Mouse (Mus musculus) embryonic facial prominence, embryonic 14.5 days (tissue): ENCODE data around the gene Hipk4. TPM values are rescaled to one million over a fixed set of nuclear protein-coding genes. Genes with fewer than 3 reads are reported as not detected.
"Not testable (repeated sequence)": the region's sequence is repeated elsewhere in the genome, so short reads cannot be mapped to it uniquely, and the experiment has no call there.

Experiments
- ATAC-seq: fragments of 200-750 bp; cut with Nextera tagmentation; 2 replicates; pipeline ENCODE4 v1.8.0; 2017; ENCODE audit warnings: low read depth, moderate number of reproducible peaks, moderate TSS enrichment
- DNase-seq: peaks from one replicate; pipeline ENCODE4 v3.0.0-alpha.2; 2015; ENCODE audit warnings: low spot score
- H3K27ac ChIP-seq: fragments of 300-500 bp; sonication (generic); replicated peaks from 2 replicates; pipeline ENCODE4 v1.5.1; 2014; ENCODE audit warnings: low read depth, mild to moderate bottlenecking, low read length, moderate library complexity
- H3K27me3 ChIP-seq: fragments of 300-500 bp; sonication (generic); replicated peaks from 2 replicates; pipeline ENCODE4 v1.6.1; 2014; ENCODE audit warnings: low read length; ENCODE audit not compliant: control insufficient read depth, insufficient read depth
- H3K36me3 ChIP-seq: fragments of 300-500 bp; sonication (generic); 2 replicates; pipeline ENCODE4 v1.6.1; 2014; ENCODE audit warnings: low read length, mixed read lengths; ENCODE audit not compliant: control insufficient read depth, insufficient read depth
- H3K4me1 ChIP-seq: fragments of 300-500 bp; sonication (generic); 2 replicates; pipeline ENCODE4 v1.6.1; 2014; ENCODE audit warnings: antibody characterized with exemption, low read length; ENCODE audit not compliant: control insufficient read depth, insufficient read depth
- H3K4me2 ChIP-seq: fragments of 300-500 bp; sonication (generic); 2 replicates; pipeline ENCODE4 v1.6.1; 2014; ENCODE audit warnings: low read depth, mild to moderate bottlenecking, low read length, moderate library complexity, mixed read lengths
- H3K4me3 ChIP-seq: fragments of 300-500 bp; sonication (generic); 2 replicates; pipeline ENCODE4 v1.5.1; 2014; ENCODE audit warnings: low read depth, mild to moderate bottlenecking, low read length
- H3K9ac ChIP-seq: fragments of 300-500 bp; sonication (generic); 2 replicates; pipeline ENCODE4 v1.6.1; 2014; ENCODE audit warnings: low read depth, mild to moderate bottlenecking, low read length, moderate library complexity, mixed read lengths
- H3K9me3 ChIP-seq: fragments of 300-500 bp; sonication (generic); 2 replicates; pipeline ENCODE4 v1.6.1; 2016; ENCODE audit warnings: low read length; ENCODE audit not compliant: control insufficient read depth
- WGBS: fragments of 180-500 bp; shearing (Covaris S2); extraction: QIAGEN DNeasy Blood & Tissue Kit; methylation state at CpG from one replicate; pipeline ENCODE4 v1.1.7; 2014; 5-methylcytosine and 5-hydroxymethylcytosine counted together
- polyA plus RNA-seq: library from polyadenylated mRNA; unstranded; fragments of >200 nt; fragmentation: Nextera tagmentation; extraction: Ambion mirVana; gene quantifications from 2 replicates; pipeline ENCODE4 v1.2.1, GENCODE M21; 2014

The Hipk4 gene
- polyA plus RNA-seq, 1 experiment from 2014 or later: 0.54 TPM

DNA sequence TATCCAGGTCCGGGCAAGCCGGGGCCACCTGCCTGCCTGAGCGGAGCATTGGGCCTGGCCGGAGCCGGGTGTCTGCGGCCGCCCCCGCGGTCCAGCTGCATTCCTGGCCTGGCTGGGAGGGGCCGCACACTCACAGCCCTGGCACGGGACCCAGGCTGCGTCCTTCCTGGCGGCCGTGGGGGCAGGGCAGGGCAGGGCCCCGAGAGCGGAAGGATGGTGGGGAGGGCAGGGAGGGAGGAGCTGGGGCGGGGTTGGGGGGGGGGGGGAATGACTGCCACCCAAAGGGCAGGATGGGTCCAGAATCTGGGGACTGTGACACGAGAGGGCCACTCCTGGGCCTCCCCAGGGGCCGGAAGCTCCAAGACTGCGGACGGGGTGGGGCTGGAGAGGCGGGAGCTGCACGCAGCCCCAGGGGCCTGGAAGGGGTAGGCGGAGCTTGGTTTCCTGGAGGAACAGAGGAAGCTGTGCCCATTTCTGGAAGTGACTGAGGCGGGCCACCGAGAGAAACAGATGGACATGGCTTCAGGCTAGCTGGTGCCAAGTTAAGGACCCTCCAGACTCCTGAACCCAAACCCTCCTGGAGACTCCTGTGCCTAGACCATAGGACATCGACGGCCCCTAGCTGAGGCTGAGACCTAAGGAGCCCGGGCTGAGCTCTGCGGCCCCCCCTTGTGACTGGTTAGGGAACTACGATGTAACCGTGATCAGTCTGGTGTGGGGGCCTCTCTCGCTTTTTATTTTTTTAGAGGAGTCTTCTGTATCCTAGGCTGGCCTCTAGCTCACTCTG, 32.3 kb upstream of the Hipk4 start:
- 3% methylated on average over 25 of the region's 33 CpGs for WGBS
- ATAC-seq (peak; percentile 62), DNase-seq (peak; percentile 94)

DNA sequence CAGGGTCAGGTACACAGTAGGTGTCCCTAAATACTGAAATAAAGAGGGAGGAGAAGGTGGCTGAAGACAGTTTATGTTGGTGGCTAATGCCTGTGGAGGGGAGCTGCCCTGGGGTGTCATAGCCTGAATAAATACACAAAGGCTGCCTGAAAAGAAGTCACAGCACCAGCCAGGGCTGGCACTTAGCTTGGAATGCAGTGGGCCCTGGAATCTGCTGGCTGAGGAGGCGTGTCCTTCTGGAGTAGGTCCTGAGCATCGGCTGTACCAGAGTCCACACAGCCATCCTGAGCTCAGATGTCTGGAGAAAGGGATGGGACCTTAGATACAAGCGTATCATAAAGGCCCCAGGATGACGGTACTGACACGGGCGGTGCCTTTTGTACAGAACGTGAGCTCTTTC, 31.2 kb upstream of the Hipk4 start:
- Histone ChIP-seq H3K4me2 (no peak overlapping the region), H3K27ac (no peak overlapping the region; the same call in 1 of the 2 replicates), H3K9ac (no peak overlapping the region), H3K4me1 (peaks cover 18% of the 10 kb centered on the region), H3K27me3 (no peaks in the 10 kb centered on the region), H3K9me3 (no peaks in the 10 kb centered on the region), H3K4me3 (no peak overlapping the region), H3K36me3 (peaks cover 11% of the 10 kb centered on the region)
- DNase-seq: peak; percentile 13
- ATAC-seq: no peak
- WGBS: 73% methylated on average over 7 of the region's 7 CpGs

More for the DNA sequence above, 32.3 kb upstream of the Hipk4 start:
- peaks cover 18% of the 10 kb centered on the region for H3K4me1 ChIP-seq
- peak overlapping the region; percentile 93 for H3K27ac ChIP-seq
- peaks cover 11% of the 10 kb centered on the region for H3K36me3 ChIP-seq
- H3K27me3 ChIP-seq: no peaks in the 10 kb centered on the region
- peak overlapping the region; percentile 62 for H3K9ac ChIP-seq
- peak overlapping the region; percentile 37 for H3K4me3 ChIP-seq
- H3K4me2 ChIP-seq: peak overlapping the region; percentile 62
- H3K9me3 ChIP-seq: no peaks in the 10 kb centered on the region

DNA sequence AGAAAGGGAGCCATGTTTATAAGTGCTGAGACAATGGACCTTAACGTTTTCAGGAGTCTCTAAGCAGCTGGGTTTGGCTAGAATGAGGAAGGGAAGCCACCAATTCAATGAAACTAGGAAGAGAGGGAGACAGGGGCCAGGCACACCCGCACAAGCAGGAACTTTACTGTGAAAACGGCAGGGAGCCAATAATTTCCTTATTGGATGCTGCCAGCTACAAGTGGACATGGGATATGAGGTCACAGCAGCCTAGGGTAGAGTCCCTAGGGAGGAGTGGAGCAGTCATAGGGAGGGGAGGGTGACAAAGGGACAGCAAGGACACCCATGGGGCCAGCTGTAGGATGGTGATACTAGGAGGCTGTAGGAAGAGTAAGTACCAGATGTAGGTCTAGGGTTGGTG, 30.0 kb upstream of the Hipk4 start:
- Histone ChIP-seq H3K4me2 (no peak overlapping the region), H3K27me3 (no peaks in the 10 kb centered on the region), H3K9ac (no peak overlapping the region), H3K4me1 (peaks cover 16% of the 10 kb centered on the region), H3K9me3 (no peaks in the 10 kb centered on the region), H3K36me3 (peaks cover 11% of the 10 kb centered on the region), H3K4me3 (no peak overlapping the region), H3K27ac (no peak overlapping the region)
- 74% methylated on average over 3 of the region's 3 CpGs for WGBS
- DNase-seq: no peak
- ATAC-seq: no peak

DNA sequence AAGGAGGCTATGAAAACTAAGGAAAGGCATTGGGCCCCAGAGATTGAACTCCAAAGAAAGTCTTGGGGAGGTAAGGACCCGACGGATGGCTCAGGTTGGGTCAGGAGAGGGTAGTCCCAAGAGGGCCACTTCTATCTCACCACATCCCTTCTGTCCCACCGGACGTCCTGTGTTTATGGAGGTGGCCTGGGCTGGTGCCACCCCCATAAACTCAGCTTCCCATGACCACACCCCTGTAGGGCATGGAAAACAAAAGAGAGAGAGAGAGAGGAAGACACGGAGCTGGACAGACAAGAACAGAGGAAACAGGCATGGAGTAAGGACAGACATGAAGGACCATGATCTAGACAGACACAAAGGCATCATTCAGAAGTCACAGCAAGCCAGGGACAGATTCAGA, 29.6 kb upstream of the Hipk4 start:
- ATAC-seq (no peak), DNase-seq (no peak)
- Histone ChIP-seq H3K27ac (no peak overlapping the region), H3K9me3 (no peaks in the 10 kb centered on the region), H3K27me3 (no peaks in the 10 kb centered on the region), H3K9ac (no peak overlapping the region), H3K36me3 (peaks cover 11% of the 10 kb centered on the region), H3K4me1 (peaks cover 12% of the 10 kb centered on the region), H3K4me2 (no peak overlapping the region), H3K4me3 (no peak overlapping the region)
- WGBS: 83% methylated on average over 5 of the region's 5 CpGs

DNA sequence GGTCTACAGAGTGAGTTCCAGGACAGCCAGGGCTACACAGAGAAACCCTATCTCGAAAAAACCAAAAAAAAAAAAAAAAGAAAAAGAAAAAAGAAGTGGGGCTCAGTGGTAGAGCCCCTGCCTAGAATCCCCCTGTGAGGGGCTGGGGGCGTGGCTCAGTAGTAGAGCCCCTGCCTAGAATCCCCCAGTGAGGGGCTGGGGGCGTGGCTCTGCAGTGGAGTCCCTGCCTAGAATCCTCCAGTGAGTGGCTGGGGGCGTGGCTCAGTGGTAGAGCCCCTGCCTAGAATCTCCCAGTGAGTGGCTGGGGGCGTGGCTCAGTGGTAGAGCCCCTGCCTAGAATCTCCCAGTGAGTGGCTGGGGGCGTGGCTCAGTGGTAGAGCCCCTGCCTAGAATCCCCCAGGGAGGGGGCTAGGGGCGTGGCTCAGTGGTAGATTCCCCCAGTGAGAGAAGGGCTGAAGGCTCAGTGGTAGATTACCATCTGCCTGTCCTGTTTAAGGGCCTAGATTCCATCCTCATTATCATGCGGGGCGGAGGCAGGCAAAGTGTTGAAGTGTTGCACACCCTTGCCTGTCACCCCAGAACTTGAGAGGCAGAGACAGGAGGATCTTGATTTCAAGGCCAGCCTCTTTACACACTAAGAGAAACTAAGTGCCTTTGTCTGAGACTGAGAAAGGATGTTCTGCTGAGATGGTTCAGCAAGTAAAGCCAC, 28.3 kb upstream of the Hipk4 start:
- not testable (repeated sequence) for H3K4me3 ChIP-seq, H3K9me3 ChIP-seq, H3K36me3 ChIP-seq, H3K4me2 ChIP-seq, H3K27me3 ChIP-seq, DNase-seq, H3K9ac ChIP-seq, H3K27ac ChIP-seq, ATAC-seq
- peaks cover 12% of the 10 kb centered on the region for H3K4me1 ChIP-seq
- WGBS: 94% methylated on average over 6 of the region's 9 CpGs

DNA sequence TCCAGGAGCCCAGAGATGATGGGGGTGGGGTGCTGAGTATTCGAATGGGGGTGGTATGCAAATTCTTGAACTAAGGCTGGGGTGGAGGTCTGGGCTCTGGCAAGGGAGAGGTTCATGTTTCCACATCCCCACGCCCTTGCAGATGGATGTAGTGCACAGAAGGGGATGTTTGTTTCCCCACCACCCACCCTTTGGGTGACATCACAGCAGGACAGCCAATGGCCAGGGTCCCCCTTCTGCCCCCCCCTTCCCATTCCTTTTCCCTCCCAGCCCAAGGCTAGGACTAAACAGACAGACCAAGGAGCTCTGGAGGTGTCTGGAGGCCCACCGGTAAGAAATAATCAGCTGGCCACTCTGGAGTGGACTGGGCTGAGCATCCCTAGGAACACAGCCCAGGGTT, 24.0 kb upstream of the Hipk4 start, which contains the start of gene Prx:
TSS of gene Prx (plus strand) at position 289 of the 400 bp plus-strand sequence.
- Histone ChIP-seq H3K4me2 (no peak within 1 kb of the TSS), H3K4me1 (no peaks in the 10 kb centered on the region), H3K36me3 (no peaks in the 10 kb centered on the region), H3K9me3 (no peaks in the 10 kb centered on the region), H3K9ac (no peak within 1 kb of the TSS), H3K27ac (no peak within 1 kb of the TSS), H3K27me3 (no peaks in the 10 kb centered on the region), H3K4me3 (no peak within 1 kb of the TSS)
- 20% methylated on average over 3 of the region's 3 CpGs for WGBS
- DNase-seq (peak; percentile 20), ATAC-seq (peak; percentile 61; the same call in 1 of the 2 replicates)

DNA sequence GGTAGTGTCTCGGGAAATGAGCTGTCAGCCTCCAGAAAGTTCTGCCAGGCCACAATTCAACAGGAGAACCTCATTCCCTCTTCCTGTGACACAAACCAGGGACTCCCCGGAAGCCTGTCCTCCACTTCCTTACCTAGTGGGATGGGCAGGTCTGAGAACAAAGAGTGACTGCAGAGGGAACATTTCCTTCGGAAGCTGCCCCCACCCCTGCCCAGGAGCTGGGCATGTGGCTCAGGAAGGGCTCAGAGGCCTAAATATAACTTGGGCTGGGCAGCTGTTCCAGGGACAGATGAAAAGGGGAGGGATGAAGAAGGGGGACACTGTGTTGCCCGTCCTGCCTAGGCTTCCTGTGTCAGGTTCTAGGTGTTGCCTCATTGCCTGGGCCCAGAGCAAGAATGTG, 21.4 kb upstream of the Hipk4 start:
- Histone ChIP-seq H3K4me2 (no peak overlapping the region), H3K4me3 (no peak overlapping the region), H3K27me3 (no peaks in the 10 kb centered on the region), H3K4me1 (peaks cover 5% of the 10 kb centered on the region), H3K9ac (no peak overlapping the region), H3K9me3 (no peaks in the 10 kb centered on the region), H3K27ac (no peak overlapping the region), H3K36me3 (no peaks in the 10 kb centered on the region)
- WGBS: 58% methylated on average over 4 of the region's 4 CpGs
- DNase-seq (peak; percentile 24), ATAC-seq (0 out of 2 replicates have a peak, but pooled peaks have one; percentile 30)

DNA sequence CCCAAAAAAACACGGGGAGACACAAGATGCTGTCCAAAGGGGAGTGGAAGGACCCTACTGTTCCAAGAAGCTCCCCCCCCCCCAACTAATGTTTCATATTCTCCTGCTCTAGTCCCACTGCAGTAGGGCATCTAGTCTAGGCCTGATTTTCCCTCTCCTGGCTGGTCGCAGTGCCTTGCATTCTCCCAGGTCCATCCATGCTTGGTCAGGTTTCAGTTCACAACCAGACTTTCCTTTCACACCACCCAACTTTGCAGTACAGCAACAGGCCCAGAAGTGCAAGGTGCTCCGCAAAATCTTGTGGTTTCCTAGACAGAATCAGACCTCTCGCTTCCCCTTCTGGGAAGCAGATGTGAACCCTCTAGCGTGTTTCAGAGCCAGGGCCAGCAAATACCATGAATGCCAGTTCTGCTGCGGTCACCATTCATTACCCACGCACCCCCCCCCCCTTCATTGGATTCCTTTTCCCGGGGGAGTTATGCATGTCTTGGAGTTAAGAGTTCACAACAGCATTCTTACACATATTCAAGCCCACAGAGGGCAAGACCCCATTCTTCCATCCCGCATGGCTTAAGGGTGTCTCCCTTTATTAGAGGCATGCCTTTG, 16.2 kb upstream of the Hipk4 start:
- 33% methylated on average over 9 of the region's 9 CpGs for WGBS
- no peak for ATAC-seq
- peak overlapping the region; percentile 99 for H3K27ac ChIP-seq
- no peaks in the 10 kb centered on the region for H3K27me3 ChIP-seq
- peaks cover 15% of the 10 kb centered on the region for H3K4me1 ChIP-seq
- DNase-seq: peak; percentile 63
- no peaks in the 10 kb centered on the region for H3K9me3 ChIP-seq
- H3K4me2 ChIP-seq: peak overlapping the region; percentile 67
- H3K9ac ChIP-seq: no peak overlapping the region
- peak overlapping the region; percentile 58 for H3K4me3 ChIP-seq
- H3K36me3 ChIP-seq: no peaks in the 10 kb centered on the region
